Mouse (Mus musculus) cerebellum, adult 2 months (tissue): ENCODE results near the gene Slc5a4b.
"Not testable (repeated sequence)": the region's sequence is repeated elsewhere in the genome, so short reads cannot be mapped to it uniquely, and the experiment has no call there.

Experiments used
- CTCF ChIP-seq: fragments of 200-500 bp; IDR thresholded peaks from 2 replicates; pipeline ENCODE4 v1.5.1; 2011; ENCODE audit warnings: low read depth, mild to moderate bottlenecking, control low read depth, low read length, moderate library complexity, borderline replicate concordance; ENCODE audit not compliant: insufficient read depth
- POLR2A ChIP-seq: fragments of 200-500 bp; IDR thresholded peaks from 2 replicates; pipeline ENCODE4 v1.6.1; 2011; ENCODE audit warnings: low read length, control low read depth, borderline replicate concordance; ENCODE audit not compliant: insufficient read depth

DNA sequence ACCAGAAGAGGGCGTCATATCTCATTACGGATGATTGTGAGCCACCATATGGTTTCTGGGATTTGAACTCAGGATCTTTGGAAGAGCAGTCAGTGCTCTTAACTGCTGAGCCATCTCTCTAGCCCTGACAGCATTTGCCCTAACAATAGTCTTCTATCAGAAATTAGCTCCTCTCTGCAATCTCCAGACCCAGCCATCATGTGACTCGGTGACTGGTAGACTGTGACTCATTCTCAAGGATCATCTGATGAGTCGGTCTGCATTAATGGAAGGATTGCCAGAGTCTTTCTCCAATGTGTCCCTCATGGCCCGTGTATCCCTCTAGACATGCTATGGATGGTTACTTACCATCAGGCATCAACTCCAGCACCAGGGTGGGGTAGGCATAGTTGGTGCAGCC is 38.7 kb downstream of the Slc5a4b start:
- TF ChIP-seq CTCF, POLR2A: not testable (repeated sequence)
